Mouse (Mus musculus) limb, embryonic 13.5 days (tissue): ENCODE results near the gene Rgs7bp. TPM values are rescaled to one million over a fixed set of nuclear protein-coding genes. Genes with fewer than 3 reads are reported as not detected.

Experiments
- ATAC-seq: fragments of 200-750 bp; cut with Nextera tagmentation; 2 replicates; pipeline ENCODE4 v1.8.0; 2017; ENCODE audit warnings: low read depth, moderate number of reproducible peaks, moderate TSS enrichment; ENCODE audit not compliant: low FRiP score
- H3K27ac ChIP-seq: fragments of 300-500 bp; sonication (generic); 2 replicates; pipeline ENCODE4 v1.5.1; 2015; ENCODE audit warnings: inconsistent platforms, mild to moderate bottlenecking, moderate library complexity
- H3K27me3 ChIP-seq: fragments of 300-500 bp; sonication (generic); 2 replicates; pipeline ENCODE4 v1.6.1; 2015; ENCODE audit warnings: mild to moderate bottlenecking, inconsistent platforms
- H3K36me3 ChIP-seq: fragments of 300-500 bp; sonication (generic); 2 replicates; pipeline ENCODE4 v1.6.1; 2015; ENCODE audit warnings: inconsistent platforms, mild to moderate bottlenecking, moderate library complexity
- H3K4me1 ChIP-seq: fragments of 300-500 bp; sonication (generic); 2 replicates; pipeline ENCODE4 v1.6.1; 2015; ENCODE audit warnings: inconsistent platforms
- H3K4me2 ChIP-seq: fragments of 300-500 bp; sonication (generic); replicated peaks from 2 replicates; pipeline ENCODE4 v1.6.1; 2015; ENCODE audit warnings: inconsistent platforms, mild to moderate bottlenecking, moderate library complexity
- H3K4me3 ChIP-seq: fragments of 300-500 bp; sonication (generic); 2 replicates; pipeline ENCODE4 v1.5.1; 2015; ENCODE audit warnings: moderate library complexity, mild to moderate bottlenecking, inconsistent platforms
- H3K9ac ChIP-seq: fragments of 300-500 bp; sonication (generic); 2 replicates; pipeline ENCODE4 v1.6.1; 2015; ENCODE audit warnings: mild to moderate bottlenecking, inconsistent platforms
- H3K9me3 ChIP-seq: fragments of 300-500 bp; sonication (generic); 2 replicates; pipeline ENCODE4 v1.6.1; 2016; ENCODE audit warnings: inconsistent platforms
- WGBS: fragments of 180-500 bp; shearing (Covaris S2); methylation state at CpG from one replicate; pipeline ENCODE4 v1.1.7; 2015; 5-methylcytosine and 5-hydroxymethylcytosine counted together
- polyA plus RNA-seq: library from polyadenylated mRNA; unstranded; fragments of >200 nt; fragmentation: Nextera tagmentation; extraction: Ambion mirVana; gene quantifications from 2 replicates; pipeline ENCODE4 v1.2.1, GENCODE M21; 2015

Gene Rgs7bp
- polyA plus RNA-seq, 1 experiment from 2014 or later: 2.1 TPM

DNA sequence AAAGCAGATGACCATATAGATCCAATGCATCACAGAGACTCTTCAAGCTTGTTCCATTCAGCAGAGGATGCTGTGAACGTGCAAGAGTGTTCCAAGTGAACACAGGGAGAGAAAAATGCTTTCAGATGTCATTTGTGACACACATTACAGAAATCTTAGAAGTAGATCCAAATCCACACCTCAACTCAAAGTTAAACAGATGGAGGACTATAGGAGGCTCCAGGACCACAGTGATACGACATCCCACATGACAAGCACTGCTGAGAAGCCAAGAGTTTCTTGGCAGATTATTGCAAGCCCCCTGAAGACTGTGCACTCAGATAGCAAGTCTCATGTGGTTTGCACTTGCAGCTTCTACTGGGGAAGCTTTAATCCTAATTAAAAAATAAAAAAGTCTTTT lies 53.0 kb downstream of the Rgs7bp start:
- Histone ChIP-seq H3K9me3 (no peaks in the 10 kb centered on the region), H3K27me3 (no peaks in the 10 kb centered on the region), H3K4me3 (no peak overlapping the region), H3K27ac (no peak overlapping the region), H3K36me3 (no peaks in the 10 kb centered on the region), H3K4me2 (no peak overlapping the region), H3K4me1 (no peaks in the 10 kb centered on the region), H3K9ac (no peak overlapping the region)
- ATAC-seq: no peak
- 65% methylated on average over 2 of the region's 2 CpGs for WGBS

DNA sequence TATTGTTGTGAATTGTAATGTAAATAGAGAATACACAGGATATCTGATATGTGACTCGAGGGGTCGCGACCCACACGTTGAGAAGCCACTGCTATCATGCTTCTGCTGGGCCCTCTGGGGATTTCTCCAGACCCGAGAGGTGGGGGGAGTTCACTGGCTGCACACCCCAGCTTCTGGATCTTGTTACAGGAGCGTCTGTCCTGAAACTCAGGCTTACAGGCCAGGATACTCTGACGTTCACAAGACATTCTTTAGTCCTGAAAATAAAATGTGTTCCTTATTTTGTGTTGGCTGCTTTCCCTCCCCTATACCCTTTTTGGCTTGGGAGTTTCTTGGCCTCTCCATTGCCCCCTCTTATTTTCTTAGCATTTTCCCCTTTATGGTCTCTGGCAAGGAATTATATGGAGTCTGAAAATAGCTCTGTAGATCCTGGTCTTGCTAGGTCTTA lies 65.9 kb downstream of the Rgs7bp start:
- no peak overlapping the region for H3K4me3 ChIP-seq
- ATAC-seq: peak; percentile 92
- peaks cover 17% of the 10 kb centered on the region for H3K4me1 ChIP-seq
- peak overlapping the region; percentile 69 for H3K27ac ChIP-seq
- H3K4me2 ChIP-seq: peak overlapping the region; percentile 33
- no peaks in the 10 kb centered on the region for H3K9me3 ChIP-seq
- no peaks in the 10 kb centered on the region for H3K36me3 ChIP-seq
- no peaks in the 10 kb centered on the region for H3K27me3 ChIP-seq
- 39% methylated on average over 7 of the region's 7 CpGs for WGBS
- no peak overlapping the region for H3K9ac ChIP-seq

DNA sequence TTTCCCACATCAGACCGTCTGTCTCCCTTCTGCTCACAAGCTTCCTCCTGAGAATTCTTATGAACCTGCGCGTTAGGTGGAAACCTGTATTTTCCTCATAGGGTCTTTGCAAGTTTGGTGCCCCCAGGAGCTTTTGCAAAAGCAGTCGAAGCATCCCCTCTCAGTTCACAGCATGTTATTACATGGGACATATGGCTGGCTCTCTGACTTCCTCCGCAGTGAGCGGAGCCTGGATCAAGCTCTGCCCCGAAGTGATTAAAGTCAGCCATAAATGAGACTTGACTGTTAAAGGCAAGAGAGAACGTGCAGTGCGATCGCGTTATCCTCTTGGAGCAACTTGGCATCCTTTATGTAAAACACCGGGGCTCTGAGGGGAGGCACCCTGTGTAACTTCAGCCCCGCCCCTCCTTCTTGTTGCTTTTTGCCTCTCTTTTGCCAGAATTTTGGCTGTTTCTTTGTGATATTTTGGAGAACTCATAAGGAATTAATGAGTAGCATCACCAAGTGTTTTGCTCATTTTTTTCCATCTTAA lies 66.7 kb downstream of the Rgs7bp start:
- Histone ChIP-seq H3K9ac (no peak overlapping the region), H3K36me3 (no peaks in the 10 kb centered on the region), H3K27me3 (no peaks in the 10 kb centered on the region), H3K4me3 (no peak overlapping the region), H3K4me1 (peaks cover 17% of the 10 kb centered on the region), H3K4me2 (peak overlapping the region; percentile 34), H3K27ac (peak overlapping the region; percentile 11; the same call in 1 of the 2 replicates), H3K9me3 (no peaks in the 10 kb centered on the region)
- 45% methylated on average over 13 of the region's 13 CpGs for WGBS
- ATAC-seq: peak; percentile 37; the same call in 1 of the 2 replicates

- Histone ChIP-seq H3K4me1 (peaks cover 17% of the 10 kb centered on the region), H3K36me3 (no peaks in the 10 kb centered on the region), H3K27ac (no peak overlapping the region), H3K9me3 (peaks cover 5% of the 10 kb centered on the region; the same call in 1 of the 2 replicates), H3K27me3 (no peaks in the 10 kb centered on the region), H3K4me3 (no peak overlapping the region), H3K9ac (no peak overlapping the region), H3K4me2 (no peak overlapping the region)
- 69% methylated on average over 4 of the region's 4 CpGs for WGBS
- no peak for ATAC-seq
These were observed 69.0 kb downstream of the Rgs7bp start for GRCm38 (mm10) chr13:104985691-104986090.

- Histone ChIP-seq H3K27me3 (no peaks in the 10 kb centered on the region), H3K4me1 (peaks cover 13% of the 10 kb centered on the region), H3K9me3 (peaks cover 5% of the 10 kb centered on the region; the same call in 1 of the 2 replicates), H3K36me3 (no peaks in the 10 kb centered on the region), H3K4me3 (no peak overlapping the region), H3K9ac (no peak overlapping the region), H3K27ac (no peak overlapping the region), H3K4me2 (no peak overlapping the region)
- no peak for ATAC-seq
- 77% methylated on average over 5 of the region's 5 CpGs for WGBS
These were observed 70.7 kb downstream of the Rgs7bp start for GRCm38 (mm10) chr13:104983989-104984388.

- peaks cover 5% of the 10 kb centered on the region; the same call in 1 of the 2 replicates for H3K9me3 ChIP-seq
- H3K27me3 ChIP-seq: no peaks in the 10 kb centered on the region
- no peak overlapping the region for H3K9ac ChIP-seq
- H3K4me1 ChIP-seq: peaks cover 3% of the 10 kb centered on the region
- no peak overlapping the region for H3K4me2 ChIP-seq
- H3K4me3 ChIP-seq: no peak overlapping the region
- 85% methylated on average over 10 of the region's 10 CpGs for WGBS
- no peak overlapping the region for H3K27ac ChIP-seq
- no peaks in the 10 kb centered on the region for H3K36me3 ChIP-seq
- no peak for ATAC-seq
These were observed 71.9 kb downstream of the Rgs7bp start for GRCm38 (mm10) chr13:104982781-104983353.

- Histone ChIP-seq H3K4me1 (no peaks in the 10 kb centered on the region), H3K4me2 (no peak overlapping the region), H3K9me3 (peaks cover 5% of the 10 kb centered on the region; the same call in 1 of the 2 replicates), H3K27me3 (no peaks in the 10 kb centered on the region), H3K9ac (no peak overlapping the region), H3K4me3 (no peak overlapping the region), H3K36me3 (no peaks in the 10 kb centered on the region), H3K27ac (no peak overlapping the region)
- 77% methylated on average over 1 of the region's 1 CpGs for WGBS
- ATAC-seq: no peak
These were observed 76.6 kb downstream of the Rgs7bp start for GRCm38 (mm10) chr13:104978176-104978575.

GRCm38 (mm10) chr13:104967486-104967885 lies 87.2 kb downstream of the Rgs7bp start:
- WGBS: 61% methylated on average over 2 of the region's 2 CpGs
- Histone ChIP-seq H3K4me3 (no peak overlapping the region), H3K27me3 (no peaks in the 10 kb centered on the region), H3K36me3 (no peaks in the 10 kb centered on the region), H3K9ac (no peak overlapping the region), H3K27ac (no peak overlapping the region), H3K4me2 (no peak overlapping the region), H3K4me1 (peaks cover 6% of the 10 kb centered on the region; the same call in 1 of the 2 replicates), H3K9me3 (no peaks in the 10 kb centered on the region)
- no peak for ATAC-seq

DNA sequence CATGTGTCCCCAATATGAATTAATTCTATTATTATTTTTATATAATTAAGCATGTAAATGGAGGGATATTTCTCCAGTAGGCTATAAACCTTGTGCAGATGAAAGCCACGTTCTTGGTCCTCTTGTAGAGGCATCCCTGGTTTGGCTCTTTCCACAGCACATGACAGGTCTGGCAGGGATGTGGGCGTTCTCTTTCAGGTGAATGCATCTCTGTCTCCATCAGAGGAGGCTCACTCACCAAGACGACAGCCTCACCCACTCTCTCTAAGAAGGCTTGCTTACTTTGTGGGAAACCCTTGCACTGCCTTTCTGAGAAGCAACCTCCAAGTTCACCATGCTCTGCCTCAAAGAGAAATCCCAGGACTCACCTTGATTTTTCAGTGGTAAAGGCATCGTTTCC lies 91.0 kb downstream of the Rgs7bp start:
- Histone ChIP-seq H3K4me1 (peaks cover 11% of the 10 kb centered on the region), H3K27ac (no peak overlapping the region), H3K36me3 (no peaks in the 10 kb centered on the region), H3K9ac (no peak overlapping the region), H3K4me2 (no peak overlapping the region), H3K9me3 (no peaks in the 10 kb centered on the region), H3K27me3 (no peaks in the 10 kb centered on the region), H3K4me3 (no peak overlapping the region)
- WGBS: 73% methylated on average over 4 of the region's 4 CpGs
- no peak for ATAC-seq

- H3K4me2 ChIP-seq: no peak overlapping the region
- no peaks in the 10 kb centered on the region for H3K9me3 ChIP-seq
- peaks cover 11% of the 10 kb centered on the region for H3K4me1 ChIP-seq
- H3K27me3 ChIP-seq: no peaks in the 10 kb centered on the region
- no peaks in the 10 kb centered on the region for H3K36me3 ChIP-seq
- no peak overlapping the region for H3K27ac ChIP-seq
- H3K9ac ChIP-seq: no peak overlapping the region
- H3K4me3 ChIP-seq: no peak overlapping the region
- ATAC-seq: peak; percentile 58; the same call in 1 of the 2 replicates
- WGBS: 49% methylated on average over 11 of the region's 11 CpGs
These were observed 91.9 kb downstream of the Rgs7bp start for GRCm38 (mm10) chr13:104962716-104963411.

- H3K9me3 ChIP-seq: no peaks in the 10 kb centered on the region
- no peak overlapping the region for H3K4me3 ChIP-seq
- 83% methylated on average over 7 of the region's 7 CpGs for WGBS
- no peak overlapping the region for H3K9ac ChIP-seq
- H3K27ac ChIP-seq: no peak overlapping the region
- H3K36me3 ChIP-seq: no peaks in the 10 kb centered on the region
- H3K4me2 ChIP-seq: no peak overlapping the region
- H3K4me1 ChIP-seq: peaks cover 11% of the 10 kb centered on the region
- no peak for ATAC-seq
- H3K27me3 ChIP-seq: no peaks in the 10 kb centered on the region
These were observed 92.6 kb downstream of the Rgs7bp start for GRCm38 (mm10) chr13:104962166-104962565.

DNA sequence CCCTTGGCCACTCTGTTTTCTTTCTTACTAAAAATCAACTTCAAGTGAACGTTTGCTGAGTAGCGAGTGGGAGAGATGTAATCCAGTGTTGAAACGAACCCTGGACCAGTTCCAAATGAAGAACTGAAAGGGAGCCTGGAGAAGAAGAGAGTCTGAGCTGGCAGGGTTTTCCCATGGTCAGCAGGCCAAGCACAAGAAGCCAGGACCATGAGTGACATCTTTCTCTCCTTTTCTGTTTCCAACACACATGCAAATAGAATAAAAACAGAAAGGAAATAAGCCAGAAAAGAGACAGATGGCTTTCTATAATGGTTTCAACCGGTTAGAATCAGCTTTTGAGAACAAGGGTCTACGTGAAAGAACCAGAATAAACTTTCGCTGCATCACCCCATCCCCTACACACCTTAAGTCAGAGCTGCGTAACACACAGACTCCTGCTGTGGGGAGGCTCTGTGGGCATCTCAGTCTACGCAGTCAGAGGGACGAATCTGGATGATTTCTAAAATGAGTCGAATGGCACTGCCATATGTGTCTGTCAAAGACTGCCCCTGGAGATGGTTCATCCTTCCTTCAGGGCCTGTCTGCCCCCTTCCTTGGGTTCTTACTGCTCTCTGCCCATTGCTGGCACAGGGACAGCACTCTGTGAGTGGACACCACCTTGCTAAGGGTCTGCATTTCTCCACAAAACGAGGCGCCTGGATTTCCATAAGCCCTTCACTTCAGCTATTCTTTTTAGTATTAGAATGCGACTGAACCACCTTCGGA lies 93.6 kb downstream of the Rgs7bp start:
- WGBS: 81% methylated on average over 14 of the region's 14 CpGs
- Histone ChIP-seq H3K4me3 (no peak overlapping the region), H3K27me3 (no peaks in the 10 kb centered on the region), H3K36me3 (no peaks in the 10 kb centered on the region), H3K4me1 (peaks cover 11% of the 10 kb centered on the region), H3K4me2 (no peak overlapping the region), H3K9me3 (no peaks in the 10 kb centered on the region), H3K9ac (no peak overlapping the region), H3K27ac (no peak overlapping the region)
- ATAC-seq: no peak
